Mouse (Mus musculus): ENCODE results near the gene Miga1.

DNA sequence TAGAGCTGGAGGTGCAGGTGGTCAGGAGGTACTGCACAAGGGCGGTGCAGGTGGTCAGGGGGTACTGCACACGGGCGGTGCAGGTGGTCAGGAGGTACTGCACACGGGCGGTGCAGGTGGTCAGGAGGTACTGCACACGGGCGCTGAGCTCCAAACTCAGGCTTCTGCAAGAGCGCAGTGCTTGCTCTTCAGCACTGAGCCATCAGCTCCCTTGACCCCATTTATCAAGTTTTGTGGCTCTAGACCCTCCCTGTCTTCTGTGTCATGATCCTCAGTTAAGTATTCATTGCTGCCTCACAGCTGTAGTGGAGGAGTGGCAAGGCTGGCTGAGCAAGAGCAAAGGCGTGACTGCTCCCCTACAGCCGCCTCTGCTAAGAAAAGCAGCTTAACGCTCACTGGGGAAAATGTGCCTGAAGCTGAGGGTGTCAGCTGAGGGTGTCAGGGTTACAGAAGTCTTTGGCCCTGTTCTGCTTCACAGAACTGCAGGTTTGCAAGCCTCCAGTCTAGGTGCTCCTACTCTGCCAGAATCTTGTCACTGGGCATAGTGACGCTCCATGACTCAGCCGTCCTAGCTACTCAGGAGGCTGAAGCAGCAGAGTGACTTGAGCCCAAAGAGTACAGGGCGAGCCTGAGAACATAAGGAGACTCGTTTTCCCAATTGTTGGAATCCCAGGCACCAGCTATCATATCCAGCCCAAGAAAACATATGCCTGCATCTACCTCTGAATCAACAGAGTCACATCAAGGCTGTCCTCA lies 7.5 kb downstream of the Miga1 start:
- no peak for TF ChIP-seq POLR2A (IDR thresholded peaks at IDR 0.05; ENCODE audit: low read depth, low read length)
- TF ChIP-seq CTCF (IDR thresholded peaks at IDR 0.05; ENCODE audit: borderline replicate concordance, insufficient read depth, low read length): no peak

Data from embryonic fibroblast, embryonic 13.5 days (primary cell).